9 mouse cellular contexts compared by ENCODE assay signal in the genomic region with DNA sequence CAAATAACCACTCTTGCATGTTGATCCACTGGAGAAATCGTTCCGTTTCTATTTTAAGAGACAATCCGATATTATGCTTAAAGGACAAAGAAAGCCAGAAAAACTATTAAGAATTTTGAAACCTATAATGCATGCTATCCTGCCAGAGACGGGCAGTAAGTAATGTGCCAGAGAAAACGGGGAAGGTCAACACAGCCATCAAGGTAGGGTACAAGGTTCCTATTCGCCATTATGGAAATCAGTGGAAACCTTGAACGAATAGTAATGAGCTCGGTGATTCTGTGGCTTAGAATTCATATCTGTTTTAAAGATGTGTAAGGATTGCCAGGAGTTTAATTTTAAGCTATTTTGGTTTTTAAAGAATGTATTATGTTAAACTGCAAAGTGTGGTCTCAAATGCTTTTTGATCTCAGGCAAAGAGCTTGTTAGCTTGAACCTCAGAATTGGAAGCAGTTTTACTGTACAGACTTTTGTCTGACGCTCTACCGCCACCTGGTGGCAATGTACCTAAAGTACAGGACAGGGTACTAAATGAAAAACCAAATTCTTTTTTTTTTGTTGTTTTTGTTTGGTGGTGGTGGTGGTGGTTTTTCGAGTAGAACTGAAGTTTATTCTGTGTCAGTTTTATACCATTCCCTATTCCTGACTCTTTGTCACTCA.
DNase-seq lines count a peak whose midpoint lies in the region; ATAC-seq lines count a peak whose summit lies in the region.
"Had no signal": no experiment of that assay in that cellular context is flagged by ENCODE, and none has a peak within 500 bp of the region (broad histone marks: within the 10 kb centered on the region; RNA-seq: fewer than 3 reads in every experiment).

No protein-coding gene starts in this region.

- no peak for ATAC-seq in liver, embryonic 11.5 days (replicated peaks; ENCODE audit: low FRiP score)
- ATAC-seq in hindbrain, embryonic 13.5 days (ENCODE audit: low FRiP score): 0 out of 2 replicates have a peak, but pooled peaks have one; percentile 30
- ATAC-seq in limb, embryonic 11.5 days (ENCODE audit: insufficient number of reproducible peaks, low FRiP score, low TSS enrichment, low read depth): no peak
- 0 out of 2 replicates have a peak, but pooled peaks have one; percentile 23 for ATAC-seq in neutrophil, adult 5-6 weeks (ENCODE audit: extremely low read depth, insufficient number of reproducible peaks, low FRiP score, poor library complexity, severe bottlenecking)

- peak; percentile 69 for DNase-seq in liver
- no peak for DNase-seq in liver, embryonic 11.5 days (ENCODE audit: low spot score)
- peak; percentile 83 for DNase-seq in adrenal gland, postnatal 14 days
- peak; percentile 68 for DNase-seq in embryonic facial prominence, embryonic 10.5 days (ENCODE audit: low spot score)
- DNase-seq in limb, embryonic 11.5 days (ENCODE audit: low spot score): peak; percentile 85
- peak; percentile 5 to 56 for DNase-seq in urinary bladder, postnatal 36 days (ENCODE audit: low spot score in 2 of 2)

- no peaks in the 10 kb centered on the region for H3K4me1 ChIP-seq in liver, embryonic 11.5 days (replicated peaks; ENCODE audit: control insufficient read depth, insufficient read depth, low read length)
- H3K4me1 ChIP-seq in embryonic facial prominence, embryonic 10.5 days: peaks cover 12% of the 10 kb centered on the region
- 0 out of 2 replicates have a peak, but pooled peaks cover 3% of the 10 kb centered on the region for H3K4me1 ChIP-seq in hindbrain, embryonic 13.5 days (replicated peaks)
- no peaks in the 10 kb centered on the region for H3K4me1 ChIP-seq in limb, embryonic 11.5 days (ENCODE audit: control insufficient read depth, insufficient read depth, low read length)
- H3K4me1 ChIP-seq: neural tube, embryonic 12.5 days had no signal

- H3K9me3 ChIP-seq in liver, embryonic 11.5 days (ENCODE audit: control insufficient read depth, low read length): no peaks in the 10 kb centered on the region
- no peaks in the 10 kb centered on the region for H3K9me3 ChIP-seq in embryonic facial prominence, embryonic 10.5 days
- no peaks in the 10 kb centered on the region for H3K9me3 ChIP-seq in hindbrain, embryonic 13.5 days
- no peaks in the 10 kb centered on the region for H3K9me3 ChIP-seq in limb, embryonic 11.5 days (ENCODE audit: control insufficient read depth, low read length)
- H3K9me3 ChIP-seq: neural tube, embryonic 12.5 days had no signal

- H3K27ac ChIP-seq in liver, embryonic 11.5 days (ENCODE audit: low read depth, low read length): no peak overlapping the region
- H3K27ac ChIP-seq in embryonic facial prominence, embryonic 10.5 days (replicated peaks): no peak overlapping the region
- no peak overlapping the region for H3K27ac ChIP-seq in hindbrain, embryonic 13.5 days
- no peak overlapping the region for H3K27ac ChIP-seq in limb, embryonic 11.5 days (replicated peaks; ENCODE audit: low read depth, low read length)
- H3K27ac ChIP-seq: neural tube, embryonic 12.5 days had no signal

- H3K4me2 ChIP-seq in liver, embryonic 11.5 days: no peak overlapping the region
- no peak overlapping the region for H3K4me2 ChIP-seq in hindbrain, embryonic 13.5 days
- no peak overlapping the region for H3K4me2 ChIP-seq in limb, embryonic 11.5 days (ENCODE audit: low read depth, severe bottlenecking)
- H3K4me2 ChIP-seq: neural tube, embryonic 12.5 days had no signal

- H3K36me3 ChIP-seq in liver, embryonic 11.5 days (ENCODE audit: control insufficient read depth, insufficient read depth, low read length): no peaks in the 10 kb centered on the region
- no peaks in the 10 kb centered on the region for H3K36me3 ChIP-seq in embryonic facial prominence, embryonic 10.5 days (replicated peaks)
- no peaks in the 10 kb centered on the region for H3K36me3 ChIP-seq in hindbrain, embryonic 13.5 days
- H3K36me3 ChIP-seq in limb, embryonic 11.5 days (ENCODE audit: control insufficient read depth, insufficient read depth, low read length): no peaks in the 10 kb centered on the region
- H3K36me3 ChIP-seq: neural tube, embryonic 12.5 days had no signal

- no peaks in the 10 kb centered on the region for H3K27me3 ChIP-seq in liver, embryonic 11.5 days (replicated peaks; ENCODE audit: control insufficient read depth, insufficient read depth, low read length)
- H3K27me3 ChIP-seq in embryonic facial prominence, embryonic 10.5 days (replicated peaks; ENCODE audit: low read depth, poor library complexity, severe bottlenecking): no peaks in the 10 kb centered on the region
- no peaks in the 10 kb centered on the region for H3K27me3 ChIP-seq in hindbrain, embryonic 13.5 days
- H3K27me3 ChIP-seq in limb, embryonic 11.5 days (ENCODE audit: control insufficient read depth, insufficient read depth, low read length): no peaks in the 10 kb centered on the region
- H3K27me3 ChIP-seq: neural tube, embryonic 12.5 days had no signal

- no peak overlapping the region for H3K9ac ChIP-seq in liver, embryonic 11.5 days (ENCODE audit: low read depth, low read length)
- H3K9ac ChIP-seq in hindbrain, embryonic 13.5 days: no peak overlapping the region
- no peak overlapping the region for H3K9ac ChIP-seq in limb, embryonic 11.5 days (ENCODE audit: low read length)
- H3K9ac ChIP-seq: neural tube, embryonic 12.5 days had no signal

- H3K4me3 ChIP-seq in liver, embryonic 11.5 days (ENCODE audit: low read depth, low read length): no peak overlapping the region
- no peak overlapping the region for H3K4me3 ChIP-seq in embryonic facial prominence, embryonic 10.5 days
- no peak overlapping the region for H3K4me3 ChIP-seq in hindbrain, embryonic 13.5 days
- no peak overlapping the region for H3K4me3 ChIP-seq in limb, embryonic 11.5 days (ENCODE audit: low read depth, low read length)
- H3K4me3 ChIP-seq: neural tube, embryonic 12.5 days had no signal

- 58% methylated on average over 11 of the region's 11 CpGs for WGBS in liver, embryonic 11.5 days
- WGBS in embryonic facial prominence, embryonic 10.5 days: 63% methylated on average over 11 of the region's 11 CpGs
- 55% methylated on average over 11 of the region's 11 CpGs for WGBS in hindbrain, embryonic 13.5 days
- 63% methylated on average over 11 of the region's 11 CpGs for whole genome bisulfite sequencing in limb, embryonic 11.5 days

Comparison
In these comparisons a context has a peak if more than half of its experiments do, and no peak if none do; other contexts are left out.
1. ATAC-seq: peak in hindbrain, embryonic 13.5 days (single experiment) and neutrophil, adult 5-6 weeks (single experiment); none in liver, embryonic 11.5 days (single experiment) and limb, embryonic 11.5 days (single experiment).